Mouse (Mus musculus) hindbrain, embryonic 16.5 days (tissue): Measurements from ENCODE around the gene Pramel6. TPM values are rescaled to one million over a fixed set of nuclear protein-coding genes. Genes with fewer than 3 reads are reported as not detected.
"Not testable (repeated sequence)": the region's sequence is repeated elsewhere in the genome, so short reads cannot be mapped to it uniquely, and the experiment has no call there.

Experiments used
- ATAC-seq: fragments of 200-750 bp; cut with Nextera tagmentation; 2 replicates; pipeline ENCODE4 v1.8.0; 2017; ENCODE audit warnings: moderate TSS enrichment, moderate library complexity
- H3K27ac ChIP-seq: fragments of 300-500 bp; sonication (generic); 2 replicates; pipeline ENCODE4 v1.5.1; 2014; ENCODE audit warnings: low read depth, mild to moderate bottlenecking, control low read depth, low read length, moderate library complexity
- H3K27me3 ChIP-seq: fragments of 300-500 bp; sonication (generic); replicated peaks from 2 replicates; pipeline ENCODE4 v1.6.1; 2014; ENCODE audit warnings: low read length; ENCODE audit not compliant: control insufficient read depth, insufficient read depth
- H3K36me3 ChIP-seq: fragments of 300-500 bp; sonication (generic); 2 replicates; pipeline ENCODE4 v1.6.1; 2014; ENCODE audit warnings: mild to moderate bottlenecking, low read length, moderate library complexity, mixed read lengths; ENCODE audit not compliant: control insufficient read depth, insufficient read depth
- H3K4me1 ChIP-seq: fragments of 300-500 bp; sonication (generic); 2 replicates; pipeline ENCODE4 v1.6.1; 2014; ENCODE audit warnings: low read depth, low read length; ENCODE audit not compliant: control insufficient read depth, insufficient read depth
- H3K4me2 ChIP-seq: fragments of 300-500 bp; sonication (generic); 2 replicates; pipeline ENCODE4 v1.6.1; 2014; ENCODE audit warnings: mild to moderate bottlenecking, low read length, control low read depth, moderate library complexity
- H3K4me3 ChIP-seq: fragments of 300-500 bp; sonication (generic); 2 replicates; pipeline ENCODE4 v1.5.1; 2014; ENCODE audit warnings: mild to moderate bottlenecking, low read length, control low read depth, moderate library complexity
- H3K9ac ChIP-seq: fragments of 300-500 bp; sonication (generic); 2 replicates; pipeline ENCODE4 v1.6.1; 2014; ENCODE audit warnings: low read depth, mild to moderate bottlenecking, control low read depth, low read length, moderate library complexity
- H3K9me3 ChIP-seq: fragments of 300-500 bp; sonication (generic); 2 replicates; pipeline ENCODE4 v1.6.1; 2014; ENCODE audit warnings: mild to moderate bottlenecking, low read length, moderate library complexity; ENCODE audit not compliant: control insufficient read depth
- WGBS: fragments of 180-500 bp; shearing (Covaris S2); extraction: QIAGEN DNeasy Blood & Tissue Kit; methylation state at CpG from one replicate; pipeline ENCODE4 v1.1.7; 2014; 5-methylcytosine and 5-hydroxymethylcytosine counted together
- polyA plus RNA-seq: library from polyadenylated mRNA; unstranded; fragments of >200 nt; fragmentation: Nextera tagmentation; extraction: Ambion mirVana; gene quantifications from 2 replicates; pipeline ENCODE4 v1.2.1, GENCODE M21; 2015

Pramel6 gene
- polyA plus RNA-seq = not detected in 2 replicates

DNA sequence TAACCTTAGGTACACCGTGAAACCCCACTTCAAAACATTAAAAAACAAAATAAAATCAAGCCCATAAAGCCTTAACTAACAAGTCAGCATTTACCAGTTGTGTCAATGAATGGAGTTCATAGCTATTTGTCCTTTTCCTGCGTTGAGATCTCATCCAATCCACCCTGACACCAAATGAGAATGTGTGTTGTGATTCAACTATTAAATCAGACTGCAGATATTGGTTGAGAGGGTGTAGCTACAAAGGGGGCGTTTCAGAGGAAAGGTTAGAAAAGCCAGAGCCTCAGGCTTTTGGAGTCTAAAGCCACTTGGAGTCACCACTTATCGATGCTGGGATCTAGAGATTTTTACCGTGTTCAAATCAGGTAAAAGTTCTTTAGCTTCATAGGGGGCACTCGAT, at the start of gene Pramel6:
TSS of gene Pramel6 (plus strand) at position 301 of the 400 bp plus-strand sequence.
- Histone ChIP-seq H3K4me2 (no peak within 1 kb of the TSS), H3K4me1 (no peaks in the 10 kb centered on the region), H3K27me3 (no peaks in the 10 kb centered on the region), H3K9ac (no peak within 1 kb of the TSS), H3K36me3 (no peaks in the 10 kb centered on the region), H3K9me3 (no peaks in the 10 kb centered on the region), H3K27ac (no peak within 1 kb of the TSS), H3K4me3 (no peak within 1 kb of the TSS)
- WGBS = 88% methylated on average over 6 of the region's 6 CpGs
- ATAC-seq = no peak

DNA sequence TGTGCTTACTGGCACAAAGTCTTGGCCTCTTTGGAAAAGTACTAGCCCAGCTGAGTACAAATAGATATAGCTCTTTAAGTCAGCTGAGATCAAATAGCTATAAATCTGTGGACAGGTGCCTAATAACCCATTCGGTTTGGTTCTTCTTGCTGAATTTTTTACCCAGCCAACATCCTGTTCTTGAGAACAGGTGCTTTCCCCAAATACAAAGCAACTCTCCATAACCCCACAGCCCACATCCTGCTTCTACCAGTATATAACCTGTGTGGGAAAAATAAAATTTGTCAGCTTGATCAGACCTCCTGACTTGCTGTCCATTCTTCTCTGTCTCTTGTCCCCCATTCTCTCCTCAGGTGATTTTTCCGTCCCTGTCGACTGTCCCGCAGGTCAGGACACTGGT, 44.6 kb upstream of the Pramel6 start:
- ATAC-seq = no peak
- no peaks in the 10 kb centered on the region for H3K4me1 ChIP-seq
- WGBS = 96% methylated on average over 4 of the region's 4 CpGs

DNA sequence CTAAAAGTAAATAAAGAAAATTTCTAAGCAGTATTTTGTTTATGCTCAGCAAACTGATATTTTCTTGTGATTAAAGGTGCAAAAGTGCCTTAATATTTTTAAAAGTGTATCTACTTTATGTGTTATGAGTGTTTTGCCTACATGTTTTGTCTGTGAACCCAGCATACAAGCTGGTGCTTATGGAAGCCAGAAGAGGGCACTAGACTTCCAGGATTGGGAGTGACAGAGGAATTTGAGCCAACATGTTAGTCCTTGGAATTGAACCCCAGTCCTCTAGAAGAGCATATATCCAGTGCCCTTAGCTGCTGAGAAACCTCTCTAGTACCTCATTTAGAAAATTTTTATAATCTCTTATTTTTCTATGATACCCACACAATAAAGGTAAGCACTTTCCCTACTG, 26.2 kb upstream of the Pramel6 start:
- H3K27me3 ChIP-seq = no peaks in the 10 kb centered on the region
- H3K4me3 ChIP-seq = no peak overlapping the region
- no peaks in the 10 kb centered on the region for H3K4me1 ChIP-seq
- H3K4me2 ChIP-seq = no peak overlapping the region
- no peak overlapping the region for H3K27ac ChIP-seq
- H3K36me3 ChIP-seq = no peaks in the 10 kb centered on the region
- no peaks in the 10 kb centered on the region for H3K9me3 ChIP-seq
- no peak for ATAC-seq
- no peak overlapping the region for H3K9ac ChIP-seq

More for the DNA sequence above, 44.6 kb upstream of the Pramel6 start:
- Histone ChIP-seq H3K36me3 (no peaks in the 10 kb centered on the region), H3K9me3 (no peaks in the 10 kb centered on the region), H3K4me2 (no peak overlapping the region), H3K9ac (no peak overlapping the region), H3K27me3 (no peaks in the 10 kb centered on the region), H3K4me3 (no peak overlapping the region), H3K27ac (no peak overlapping the region)

DNA sequence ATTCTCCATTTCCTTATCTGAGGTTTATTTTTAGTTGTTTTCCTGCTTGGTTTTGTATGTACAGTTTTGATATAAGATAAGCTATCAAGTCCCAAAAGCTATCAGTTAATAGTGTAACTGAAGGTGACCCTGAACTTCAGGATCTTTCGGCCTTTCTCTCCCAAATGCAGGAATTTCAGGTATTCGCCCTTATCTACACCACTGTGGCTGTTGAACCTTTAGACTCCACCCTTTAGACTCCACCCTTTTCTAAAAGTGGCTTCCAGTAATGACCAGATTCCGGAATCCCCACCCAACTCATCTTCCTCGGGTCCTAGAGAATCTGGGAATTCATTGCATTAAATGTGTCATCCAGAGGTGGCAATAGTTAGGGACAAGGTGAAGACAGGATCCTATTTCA, 25.2 kb upstream of the Pramel6 start:
- Histone ChIP-seq H3K27me3 (no peaks in the 10 kb centered on the region), H3K4me2 (no peak overlapping the region), H3K4me1 (no peaks in the 10 kb centered on the region), H3K9ac (no peak overlapping the region), H3K4me3 (no peak overlapping the region), H3K27ac (no peak overlapping the region), H3K9me3 (no peaks in the 10 kb centered on the region), H3K36me3 (no peaks in the 10 kb centered on the region)
- no peak for ATAC-seq
- 86% methylated on average over 4 of the region's 4 CpGs for WGBS

DNA sequence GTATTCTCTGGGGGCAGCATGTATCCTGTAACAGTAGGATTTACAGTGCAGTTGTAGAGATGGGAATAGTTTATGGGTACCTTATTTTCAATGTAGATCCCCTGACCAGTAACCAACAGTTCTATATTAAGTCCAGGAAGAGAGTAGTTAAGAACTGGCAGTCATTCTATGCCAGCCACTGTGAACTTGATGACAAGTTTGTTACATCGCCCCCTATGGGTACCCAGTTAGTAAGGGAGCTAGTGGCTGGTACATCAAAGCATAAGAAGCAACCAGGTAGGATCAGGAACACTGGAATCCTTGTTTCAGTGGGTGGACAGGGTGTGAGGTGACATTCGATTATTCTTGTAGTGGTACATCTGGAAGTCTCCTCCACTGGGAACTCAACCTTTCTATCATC, 24.1 kb upstream of the Pramel6 start:
- no peak for ATAC-seq
- no peak overlapping the region for H3K9ac ChIP-seq
- no peaks in the 10 kb centered on the region for H3K36me3 ChIP-seq
- H3K9me3 ChIP-seq = no peaks in the 10 kb centered on the region
- no peak overlapping the region for H3K4me2 ChIP-seq
- WGBS = 86% methylated on average over 2 of the region's 2 CpGs
- no peak overlapping the region for H3K27ac ChIP-seq
- no peaks in the 10 kb centered on the region for H3K4me1 ChIP-seq
- no peaks in the 10 kb centered on the region for H3K27me3 ChIP-seq
- H3K4me3 ChIP-seq = no peak overlapping the region

DNA sequence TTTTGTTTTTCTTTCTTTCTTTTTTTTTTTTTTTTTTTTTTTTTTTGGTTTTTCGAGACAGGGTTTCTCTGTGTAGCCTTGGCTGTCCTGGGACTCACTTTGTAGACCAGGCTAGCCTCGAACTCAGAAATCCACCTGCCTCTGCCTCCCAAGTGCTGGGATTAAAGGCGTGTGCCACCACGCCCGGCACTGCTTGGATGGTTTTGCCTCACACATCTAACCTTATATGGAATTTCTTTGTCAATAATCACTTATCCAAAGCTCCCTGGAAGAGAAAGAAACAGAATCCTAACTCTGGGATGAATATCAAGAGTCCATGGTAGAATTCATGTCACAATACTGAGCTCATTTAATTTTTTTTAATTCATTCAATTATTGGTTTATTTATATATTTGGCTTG, 9.4 kb upstream of the Pramel6 start, which contains the start of gene Pramel7:
TSS of gene Pramel7 (minus strand) at position 101 of the 400 bp plus-strand sequence.
- H3K9me3 ChIP-seq, ATAC-seq, H3K27ac ChIP-seq, H3K4me3 ChIP-seq, H3K4me2 ChIP-seq, H3K4me1 ChIP-seq, H3K36me3 ChIP-seq, H3K9ac ChIP-seq, H3K27me3 ChIP-seq: not testable (repeated sequence)
- 91% methylated on average over 4 of the region's 5 CpGs for WGBS

DNA sequence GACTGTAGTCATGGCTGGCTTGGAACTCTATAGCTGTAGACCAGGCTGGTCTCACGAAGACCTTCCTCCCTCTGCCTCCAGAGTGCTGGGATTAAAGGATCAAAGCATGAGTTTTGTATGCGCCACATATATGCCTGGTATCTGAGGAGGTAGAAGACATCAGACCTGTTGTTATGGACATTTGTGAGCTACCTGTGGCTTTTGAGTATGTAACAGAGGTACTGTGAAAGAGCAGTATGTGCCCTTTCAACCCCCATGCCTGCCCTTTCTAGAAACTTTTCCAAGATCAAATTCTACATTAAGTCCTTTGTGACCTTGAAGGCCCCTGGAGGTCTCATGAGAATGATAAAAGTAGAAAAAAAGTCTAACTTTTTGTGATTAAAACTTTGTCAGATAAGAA, 8.7 kb downstream of the Pramel6 start:
- no peak for ATAC-seq
- WGBS = 91% methylated on average over 2 of the region's 2 CpGs

DNA sequence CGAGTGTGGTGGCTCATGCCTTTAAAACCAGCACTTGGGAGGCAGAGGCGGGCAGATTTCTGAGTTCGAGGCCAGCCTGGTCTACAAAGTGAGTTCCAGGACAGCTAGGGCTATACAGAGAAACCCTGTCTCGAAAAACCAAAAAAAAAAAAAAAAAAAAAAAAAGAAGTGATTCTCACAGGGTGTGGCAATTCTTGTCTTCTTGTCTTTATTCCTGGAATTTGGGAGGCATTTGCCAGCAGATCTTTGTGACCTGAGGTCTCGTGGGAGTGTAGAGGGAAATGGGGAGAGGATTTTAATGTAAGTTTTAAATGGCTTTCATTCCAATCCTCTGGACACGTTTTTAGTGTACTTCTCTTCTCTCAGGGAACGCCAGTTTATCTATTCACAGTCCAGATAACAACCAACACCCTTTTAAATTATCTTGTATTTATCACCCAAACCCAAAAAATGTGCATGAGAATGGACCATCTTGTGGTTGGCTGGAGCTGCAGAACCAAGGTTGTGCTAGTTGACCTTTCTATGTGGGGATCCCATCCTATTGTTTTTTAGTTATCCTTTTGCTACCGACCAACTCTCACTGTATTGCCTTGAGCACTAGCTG, 9.2 kb downstream of the Pramel6 start:
- Histone ChIP-seq H3K27me3 (no peaks in the 10 kb centered on the region), H3K9me3 (0 out of 2 replicates have a peak, but pooled peaks cover 4% of the 10 kb centered on the region), H3K9ac (no peak overlapping the region), H3K27ac (no peak overlapping the region), H3K36me3 (no peaks in the 10 kb centered on the region), H3K4me3 (no peak overlapping the region), H3K4me1 (no peaks in the 10 kb centered on the region), H3K4me2 (no peak overlapping the region)
- no peak for ATAC-seq
- 81% methylated on average over 7 of the region's 8 CpGs for WGBS

More for the DNA sequence above, 8.7 kb downstream of the Pramel6 start:
- no peak overlapping the region for H3K9ac ChIP-seq
- no peaks in the 10 kb centered on the region for H3K4me1 ChIP-seq
- no peaks in the 10 kb centered on the region for H3K36me3 ChIP-seq
- 0 out of 2 replicates have a peak, but pooled peaks cover 4% of the 10 kb centered on the region for H3K9me3 ChIP-seq
- no peak overlapping the region for H3K27ac ChIP-seq
- no peak overlapping the region for H3K4me3 ChIP-seq
- no peaks in the 10 kb centered on the region for H3K27me3 ChIP-seq
- H3K4me2 ChIP-seq = no peak overlapping the region

DNA sequence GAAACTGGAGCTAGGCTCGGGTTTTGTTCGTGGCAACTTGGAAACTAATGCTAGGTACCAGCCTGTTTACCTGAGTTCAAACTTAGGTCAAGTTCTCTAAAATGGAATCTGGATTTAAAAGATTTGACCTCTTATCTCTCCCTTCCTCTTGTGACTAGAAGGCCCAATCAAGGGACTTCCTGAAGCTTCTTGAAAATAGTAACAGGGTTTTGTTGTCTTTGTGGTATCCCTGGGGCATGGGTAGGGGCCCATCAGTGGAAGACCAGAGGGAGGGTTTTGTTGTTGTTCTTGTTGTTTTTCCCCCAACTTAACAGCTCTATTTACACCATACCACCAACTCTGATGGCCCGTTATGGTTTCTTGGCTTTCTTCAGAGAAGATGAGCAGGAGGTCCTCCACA, 10.2 kb downstream of the Pramel6 start:
- Histone ChIP-seq H3K4me2 (no peak overlapping the region), H3K27me3 (no peaks in the 10 kb centered on the region), H3K4me3 (no peak overlapping the region), H3K27ac (no peak overlapping the region), H3K36me3 (no peaks in the 10 kb centered on the region), H3K9ac (no peak overlapping the region), H3K9me3 (0 out of 2 replicates have a peak, but pooled peaks cover 4% of the 10 kb centered on the region), H3K4me1 (no peaks in the 10 kb centered on the region)
- no peak for ATAC-seq
- 91% methylated on average over 3 of the region's 3 CpGs for WGBS
